Mouse (Mus musculus): ENCODE data around the gene Pabpn1l. TPM values are rescaled to one million over a fixed set of nuclear protein-coding genes. Genes with fewer than 3 reads are reported as not detected.

The Pabpn1l gene
- polyA plus RNA-seq, 1 experiment from 2014 or later, result not detected

DNA sequence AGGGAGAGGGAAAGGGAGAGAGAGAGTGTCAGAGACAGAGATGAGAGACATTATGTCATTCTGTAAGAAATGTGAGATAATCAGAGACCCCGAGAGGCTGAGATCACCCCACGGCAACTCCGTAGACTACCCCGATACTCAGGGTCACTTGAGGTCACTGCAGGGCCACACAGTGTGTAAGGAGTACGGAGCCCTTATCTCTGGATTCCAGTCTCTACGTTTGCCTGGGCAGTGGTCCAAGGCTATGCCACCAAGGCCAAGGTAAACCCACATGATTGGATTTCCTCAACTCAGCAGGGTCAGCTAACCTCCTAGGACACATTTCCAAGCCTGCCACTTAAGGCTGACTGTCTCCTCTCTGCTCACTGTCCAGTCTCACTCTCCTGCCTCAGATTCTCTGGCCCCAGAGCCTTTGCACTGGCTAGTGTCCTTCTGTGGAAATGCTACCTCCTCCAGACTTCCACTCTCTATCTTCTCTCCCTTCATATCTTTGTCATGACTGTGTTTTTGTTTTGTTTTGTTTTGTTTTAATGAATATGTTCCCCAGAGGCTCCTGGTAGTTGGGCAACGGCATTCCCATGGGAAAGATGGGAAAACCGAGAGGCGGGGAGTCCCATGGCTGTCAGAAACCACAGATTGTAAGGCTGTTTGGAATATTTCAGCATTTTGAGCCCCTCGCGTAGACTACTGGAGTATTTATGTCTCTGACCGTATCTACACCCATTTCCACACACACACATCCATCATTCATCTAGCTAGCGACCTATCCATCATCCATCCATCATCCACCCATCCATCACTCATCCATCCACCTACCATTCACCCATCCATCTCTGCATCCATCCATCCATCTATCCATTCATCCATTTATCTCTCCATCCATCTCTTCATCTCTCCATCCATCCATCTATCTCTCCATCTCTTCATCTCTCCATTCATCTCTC is 33.8 kb upstream of the Pabpn1l start:
- DNase-seq (ENCODE audit: low spot score), result no peak
- Histone ChIP-seq H3K27ac (ENCODE audit: low read depth) (no peak overlapping the region), H3K27me3 (replicated peaks; ENCODE audit: control insufficient read depth, insufficient read depth, low read length) (no peaks in the 10 kb centered on the region), H3K36me3 (ENCODE audit: control insufficient read depth, insufficient read depth, low read length) (no peaks in the 10 kb centered on the region), H3K9me3 (ENCODE audit: control insufficient read depth, low read length) (no peaks in the 10 kb centered on the region), H3K4me3 (ENCODE audit: low read depth, low read length) (no peak overlapping the region), H3K4me2 (ENCODE audit: low read length) (no peak overlapping the region), H3K9ac (ENCODE audit: low read length) (no peak overlapping the region), H3K4me1 (replicated peaks; ENCODE audit: control insufficient read depth, insufficient read depth, low read length) (peaks cover 32% of the 10 kb centered on the region)
- no peak for ATAC-seq (replicated peaks; ENCODE audit: low FRiP score, low TSS enrichment, low read depth)
- WGBS, result 75% methylated on average over 13 of the region's 13 CpGs

DNA sequence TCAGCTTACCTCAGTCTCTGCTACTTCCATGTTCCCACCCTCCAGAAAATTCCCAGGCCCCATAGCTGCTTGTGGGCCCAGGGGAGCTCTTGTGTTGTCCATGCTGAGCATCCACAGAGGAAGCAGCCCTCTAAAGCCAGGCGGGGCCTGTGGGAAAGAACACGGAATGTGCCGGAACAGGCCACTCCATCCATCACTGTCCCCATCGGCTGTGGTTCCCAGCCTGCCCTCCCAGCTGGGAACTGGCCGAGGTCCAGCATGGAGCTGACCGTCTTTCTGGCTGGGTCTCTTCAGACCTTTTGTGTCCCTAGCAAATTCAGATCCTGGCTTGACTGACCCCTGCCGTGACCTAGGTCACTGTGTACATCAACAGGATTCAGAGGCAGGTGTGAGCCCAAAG is 32.2 kb upstream of the Pabpn1l start:
- Histone ChIP-seq H3K27ac (ENCODE audit: low read depth) (no peak overlapping the region), H3K36me3 (ENCODE audit: control insufficient read depth, insufficient read depth, low read length) (no peaks in the 10 kb centered on the region), H3K4me3 (ENCODE audit: low read depth, low read length) (no peak overlapping the region), H3K4me1 (replicated peaks; ENCODE audit: control insufficient read depth, insufficient read depth, low read length) (peaks cover 24% of the 10 kb centered on the region), H3K9me3 (ENCODE audit: control insufficient read depth, low read length) (no peaks in the 10 kb centered on the region), H3K4me2 (ENCODE audit: low read length) (no peak overlapping the region), H3K9ac (ENCODE audit: low read length) (no peak overlapping the region), H3K27me3 (replicated peaks; ENCODE audit: control insufficient read depth, insufficient read depth, low read length) (no peaks in the 10 kb centered on the region)
- no peak for DNase-seq (ENCODE audit: low spot score)
- 33% methylated on average over 7 of the region's 7 CpGs for WGBS
- no peak; the same call in 1 of the 2 replicates for ATAC-seq (replicated peaks; ENCODE audit: low FRiP score, low TSS enrichment, low read depth)

DNA sequence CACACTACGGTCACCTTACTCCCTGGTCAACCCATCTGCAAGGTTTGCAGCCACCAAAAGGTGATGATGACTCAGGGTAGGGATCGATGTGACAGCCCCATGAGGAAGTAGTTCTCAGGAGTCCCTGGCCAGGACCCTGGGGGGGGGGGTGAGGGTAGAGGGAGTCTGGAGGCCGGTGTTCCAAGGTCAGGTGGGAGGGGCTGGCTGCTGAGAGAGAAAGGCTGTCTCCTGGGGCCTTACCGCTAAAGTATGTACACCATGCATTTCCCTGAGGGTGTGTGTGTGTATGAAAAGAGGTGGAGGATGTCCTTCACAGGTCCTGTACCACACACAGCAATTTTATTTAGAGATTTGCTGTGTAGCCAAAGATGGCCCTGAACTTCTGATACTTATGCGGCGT is 30.1 kb upstream of the Pabpn1l start:
- H3K4me3 ChIP-seq (ENCODE audit: low read depth, low read length), result no peak overlapping the region
- 56% methylated on average over 6 of the region's 6 CpGs for WGBS
- no peak overlapping the region for H3K4me2 ChIP-seq (ENCODE audit: low read length)
- DNase-seq (ENCODE audit: low spot score) (no peak), ATAC-seq (replicated peaks; ENCODE audit: low FRiP score, low TSS enrichment, low read depth) (peak; percentile 72)
- no peaks in the 10 kb centered on the region for H3K27me3 ChIP-seq (replicated peaks; ENCODE audit: control insufficient read depth, insufficient read depth, low read length)
- H3K9me3 ChIP-seq (ENCODE audit: control insufficient read depth, low read length), result no peaks in the 10 kb centered on the region
- peaks cover 28% of the 10 kb centered on the region for H3K4me1 ChIP-seq (replicated peaks; ENCODE audit: control insufficient read depth, insufficient read depth, low read length)
- no peaks in the 10 kb centered on the region for H3K36me3 ChIP-seq (ENCODE audit: control insufficient read depth, insufficient read depth, low read length)
- H3K9ac ChIP-seq (ENCODE audit: low read length), result no peak overlapping the region
- H3K27ac ChIP-seq (ENCODE audit: low read depth), result no peak overlapping the region

DNA sequence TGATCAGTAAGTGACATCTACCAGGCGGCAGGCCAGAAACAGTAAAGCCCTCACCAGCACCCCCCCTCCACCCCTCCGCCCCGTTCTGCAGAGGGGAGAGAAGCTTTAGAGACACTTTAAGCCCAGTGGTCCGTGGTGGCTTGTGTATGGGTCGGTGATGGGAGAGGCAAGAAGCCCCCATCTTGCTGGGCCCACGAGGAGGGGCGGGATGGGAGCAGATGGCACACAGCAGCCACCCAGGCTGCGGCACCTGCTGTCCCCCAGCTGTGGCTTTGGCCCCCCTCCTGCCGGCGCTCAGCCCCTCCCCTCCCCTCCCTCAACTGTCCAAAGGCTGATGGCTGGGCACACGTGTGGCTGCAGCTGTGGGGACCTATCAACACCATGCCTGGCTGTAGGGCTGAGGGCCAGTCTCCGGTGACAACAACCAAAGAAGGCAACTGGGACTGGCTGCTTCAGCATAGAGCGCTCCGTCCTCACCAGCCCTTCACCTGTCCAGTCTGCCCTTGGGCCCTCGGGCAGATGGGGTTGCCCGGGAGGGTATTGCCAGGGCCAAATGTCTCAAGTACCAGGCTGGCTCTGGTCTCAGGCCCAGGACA is 28.9 kb upstream of the Pabpn1l start:
- H3K4me2 ChIP-seq (ENCODE audit: low read length), result no peak overlapping the region
- H3K9me3 ChIP-seq (ENCODE audit: control insufficient read depth, low read length), result no peaks in the 10 kb centered on the region
- H3K27ac ChIP-seq (ENCODE audit: low read depth), result no peak overlapping the region
- no peaks in the 10 kb centered on the region for H3K27me3 ChIP-seq (replicated peaks; ENCODE audit: control insufficient read depth, insufficient read depth, low read length)
- WGBS, result 84% methylated on average over 16 of the region's 16 CpGs
- H3K4me1 ChIP-seq (replicated peaks; ENCODE audit: control insufficient read depth, insufficient read depth, low read length), result peaks cover 28% of the 10 kb centered on the region
- no peak overlapping the region for H3K4me3 ChIP-seq (ENCODE audit: low read depth, low read length)
- H3K9ac ChIP-seq (ENCODE audit: low read length), result no peak overlapping the region
- no peaks in the 10 kb centered on the region for H3K36me3 ChIP-seq (ENCODE audit: control insufficient read depth, insufficient read depth, low read length)
- no peak for DNase-seq (ENCODE audit: low spot score)
- no peak for ATAC-seq (replicated peaks; ENCODE audit: low FRiP score, low TSS enrichment, low read depth)

DNA sequence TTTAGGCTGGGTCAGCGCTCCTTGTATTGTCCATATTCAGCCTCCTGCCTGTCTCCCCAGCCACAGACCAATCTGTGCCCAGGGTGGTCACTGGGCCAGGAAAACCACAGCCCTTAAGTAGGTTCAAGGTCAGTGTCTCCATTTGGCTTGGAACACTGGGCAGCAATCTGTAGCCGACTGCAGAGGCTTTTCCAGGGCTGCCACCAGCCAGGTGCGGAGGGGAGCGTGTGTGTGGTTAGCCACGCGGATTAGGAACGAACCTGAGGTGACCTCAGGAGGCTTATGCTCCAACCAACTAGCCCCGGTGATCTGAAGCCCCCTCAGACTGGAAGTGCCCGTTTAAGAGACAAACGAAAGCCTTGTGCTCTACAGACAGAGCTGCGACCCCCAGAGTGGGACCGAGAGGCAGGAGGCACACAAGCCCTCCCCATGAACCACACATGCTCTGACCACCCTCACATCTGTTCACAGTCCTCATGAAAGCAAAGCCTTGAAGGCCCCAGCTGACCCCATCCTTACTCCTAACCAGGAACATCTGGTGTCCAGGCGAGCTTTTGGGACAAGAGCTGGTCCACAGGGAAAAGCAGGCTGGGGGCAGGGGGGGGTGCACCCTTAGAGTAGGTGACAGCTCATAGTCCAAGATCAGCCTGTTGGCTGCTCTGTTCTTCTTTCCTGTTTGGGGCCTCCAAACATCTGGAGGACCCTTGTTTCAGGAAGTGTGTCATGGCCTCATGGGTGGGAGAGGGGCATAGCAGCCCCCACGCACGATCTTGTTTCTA is 25.8 kb upstream of the Pabpn1l start:
- WGBS, result 64% methylated on average over 15 of the region's 15 CpGs
- Histone ChIP-seq H3K4me3 (ENCODE audit: low read depth, low read length) (no peak overlapping the region), H3K4me2 (ENCODE audit: low read length) (no peak overlapping the region), H3K27ac (ENCODE audit: low read depth) (no peak overlapping the region), H3K27me3 (replicated peaks; ENCODE audit: control insufficient read depth, insufficient read depth, low read length) (no peaks in the 10 kb centered on the region), H3K9ac (ENCODE audit: low read length) (no peak overlapping the region), H3K36me3 (ENCODE audit: control insufficient read depth, insufficient read depth, low read length) (no peaks in the 10 kb centered on the region), H3K9me3 (ENCODE audit: control insufficient read depth, low read length) (no peaks in the 10 kb centered on the region), H3K4me1 (replicated peaks; ENCODE audit: control insufficient read depth, insufficient read depth, low read length) (peaks cover 17% of the 10 kb centered on the region)
- no peak for ATAC-seq (replicated peaks; ENCODE audit: low FRiP score, low TSS enrichment, low read depth)
- no peak for DNase-seq (ENCODE audit: low spot score)

DNA sequence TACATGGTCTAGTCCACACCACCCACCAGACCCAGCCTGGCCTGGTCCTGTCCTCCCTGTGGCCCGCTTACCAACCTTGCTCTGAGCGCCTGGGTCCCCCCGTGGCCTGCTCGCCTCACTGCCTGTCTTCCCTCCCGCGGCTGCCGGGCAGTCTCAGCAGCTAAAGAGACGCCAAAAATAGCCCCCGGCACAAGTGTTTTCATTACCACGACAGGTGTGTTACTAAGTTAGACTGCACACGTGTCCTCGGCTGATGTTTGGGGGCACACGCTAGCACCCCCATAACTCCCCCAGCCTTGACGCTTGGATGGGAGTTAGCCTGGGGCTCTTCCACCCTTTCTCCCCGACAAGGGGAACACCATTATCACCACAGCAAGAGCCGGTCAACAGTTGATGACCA is 23.8 kb upstream of the Pabpn1l start:
- no peak overlapping the region for H3K4me3 ChIP-seq (ENCODE audit: low read depth, low read length)
- H3K27me3 ChIP-seq (replicated peaks; ENCODE audit: control insufficient read depth, insufficient read depth, low read length), result no peaks in the 10 kb centered on the region
- no peaks in the 10 kb centered on the region for H3K9me3 ChIP-seq (ENCODE audit: control insufficient read depth, low read length)
- H3K9ac ChIP-seq (ENCODE audit: low read length), result no peak overlapping the region
- no peak for ATAC-seq (replicated peaks; ENCODE audit: low FRiP score, low TSS enrichment, low read depth)
- no peak for DNase-seq (ENCODE audit: low spot score)
- H3K36me3 ChIP-seq (ENCODE audit: control insufficient read depth, insufficient read depth, low read length), result no peaks in the 10 kb centered on the region
- 88% methylated on average over 16 of the region's 16 CpGs for WGBS
- no peak overlapping the region for H3K4me2 ChIP-seq (ENCODE audit: low read length)
- peaks cover 11% of the 10 kb centered on the region for H3K4me1 ChIP-seq (replicated peaks; ENCODE audit: control insufficient read depth, insufficient read depth, low read length)
- no peak overlapping the region for H3K27ac ChIP-seq (ENCODE audit: low read depth)

DNA sequence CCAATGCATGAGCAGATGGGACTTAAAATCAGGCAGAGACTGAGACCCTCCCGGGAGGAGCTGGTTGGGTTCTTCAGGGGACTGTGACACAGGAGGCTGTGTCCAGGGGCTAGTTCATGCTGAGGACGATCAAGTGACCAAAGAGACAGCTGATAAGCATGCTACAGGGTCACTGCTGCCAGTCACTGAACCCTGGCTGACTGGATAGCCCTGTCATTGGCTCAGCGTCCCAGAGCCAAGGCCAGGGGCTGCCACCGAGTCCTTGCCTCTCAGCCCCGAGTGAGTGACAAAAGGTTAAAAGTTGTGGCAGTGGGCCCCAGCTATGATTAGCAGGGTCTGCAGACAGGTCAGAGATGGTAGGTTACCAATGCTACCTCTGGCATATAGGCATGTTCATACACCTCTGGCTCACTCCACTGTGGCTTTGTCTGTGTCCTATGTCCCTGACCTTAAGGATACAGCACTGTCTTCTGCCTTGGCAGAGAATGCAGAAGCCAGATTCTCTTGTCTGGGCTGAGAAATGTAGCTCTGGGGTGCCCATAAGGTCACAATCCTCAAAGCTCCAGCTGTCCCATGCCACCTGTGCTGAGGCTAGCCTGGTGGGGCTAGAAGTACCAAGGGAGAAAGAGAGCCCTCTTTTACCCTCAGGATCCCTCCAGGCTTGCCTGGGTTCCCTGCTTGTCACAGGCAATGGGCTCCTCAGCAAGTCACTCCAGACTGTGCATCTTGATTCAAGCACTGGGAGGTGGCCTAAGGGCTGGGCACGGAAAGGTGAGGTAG is 21.8 kb upstream of the Pabpn1l start:
- peaks cover 28% of the 10 kb centered on the region for H3K4me1 ChIP-seq (replicated peaks; ENCODE audit: control insufficient read depth, insufficient read depth, low read length)
- no peaks in the 10 kb centered on the region for H3K9me3 ChIP-seq (ENCODE audit: control insufficient read depth, low read length)
- no peak overlapping the region for H3K27ac ChIP-seq (ENCODE audit: low read depth)
- H3K27me3 ChIP-seq (replicated peaks; ENCODE audit: control insufficient read depth, insufficient read depth, low read length), result no peaks in the 10 kb centered on the region
- H3K9ac ChIP-seq (ENCODE audit: low read length), result no peak overlapping the region
- no peak overlapping the region for H3K4me2 ChIP-seq (ENCODE audit: low read length)
- 78% methylated on average over 6 of the region's 6 CpGs for WGBS
- no peak overlapping the region for H3K4me3 ChIP-seq (ENCODE audit: low read depth, low read length)
- ATAC-seq (replicated peaks; ENCODE audit: low FRiP score, low TSS enrichment, low read depth) (no peak), DNase-seq (ENCODE audit: low spot score) (no peak)
- no peaks in the 10 kb centered on the region for H3K36me3 ChIP-seq (ENCODE audit: control insufficient read depth, insufficient read depth, low read length)

DNA sequence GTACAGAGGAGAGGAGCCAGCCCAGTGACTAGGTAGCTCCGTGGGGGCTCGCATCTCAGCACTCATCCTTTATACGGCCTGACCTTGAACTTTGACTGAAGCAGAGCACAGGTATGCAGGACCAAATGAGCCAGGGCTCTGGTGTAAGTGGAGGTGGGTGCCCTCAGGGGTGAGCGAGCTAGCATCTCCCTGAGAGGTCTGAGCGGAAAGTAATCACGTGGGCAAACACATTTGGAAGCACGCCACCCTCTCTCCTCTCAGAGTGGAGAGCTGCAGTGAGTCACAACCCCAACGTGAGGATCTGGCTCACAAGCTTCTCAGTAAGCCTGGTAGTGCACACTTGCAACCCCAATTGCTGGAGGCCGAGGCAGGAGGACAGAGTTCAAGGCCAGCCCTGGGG is 19.5 kb upstream of the Pabpn1l start:
- H3K4me3 ChIP-seq (ENCODE audit: low read depth, low read length), result no peak overlapping the region
- no peak overlapping the region for H3K9ac ChIP-seq (ENCODE audit: low read length)
- DNase-seq (ENCODE audit: low spot score) (no peak), ATAC-seq (replicated peaks; ENCODE audit: low FRiP score, low TSS enrichment, low read depth) (no peak)
- H3K4me1 ChIP-seq (replicated peaks; ENCODE audit: control insufficient read depth, insufficient read depth, low read length), result peaks cover 33% of the 10 kb centered on the region
- H3K36me3 ChIP-seq (ENCODE audit: control insufficient read depth, insufficient read depth, low read length), result no peaks in the 10 kb centered on the region
- H3K9me3 ChIP-seq (ENCODE audit: control insufficient read depth, low read length), result no peaks in the 10 kb centered on the region
- no peaks in the 10 kb centered on the region for H3K27me3 ChIP-seq (replicated peaks; ENCODE audit: control insufficient read depth, insufficient read depth, low read length)
- no peak overlapping the region for H3K27ac ChIP-seq (ENCODE audit: low read depth)
- no peak overlapping the region for H3K4me2 ChIP-seq (ENCODE audit: low read length)
- WGBS, result 57% methylated on average over 9 of the region's 9 CpGs

All from intestine, embryonic 14.5 days (tissue).